Mouse (Mus musculus): ENCODE results near the gene Gm49405.

The Gm49405 gene

DNA sequence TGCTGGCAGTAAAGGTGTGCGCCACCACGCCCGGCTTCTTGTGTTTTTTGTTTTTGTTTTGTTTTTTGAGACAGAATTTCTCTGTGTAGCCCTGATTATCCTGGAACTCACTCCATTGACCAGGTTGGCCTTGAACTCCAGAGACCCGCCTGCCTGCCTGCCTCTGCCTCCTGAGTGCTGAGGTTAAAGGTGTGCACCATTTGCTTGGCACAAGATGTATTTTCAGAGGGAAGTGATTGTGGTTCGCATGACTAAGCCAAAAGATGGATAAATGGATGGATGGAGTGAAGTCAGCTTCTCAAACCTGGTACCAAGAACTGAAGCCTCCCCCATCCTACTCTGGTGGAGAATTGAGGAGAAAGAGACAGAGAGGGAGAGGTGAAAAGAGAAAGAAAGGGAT lies 54.2 kb downstream of the Gm49405 start:
- DNase-seq: no peak
